Mouse (Mus musculus) intestine, embryonic 16.5 days (tissue): ENCODE measurements at regions not wholly inside any gene's neighbourhood (a gene's known extent, or its start where the extent isn't known, plus 50 kb on each side); places are given as distances from the start of the nearest gene placed in this dataset.

ENCODE experiments used
- ATAC-seq: fragments of 200-750 bp; cut with Nextera tagmentation; 2 replicates; pipeline ENCODE4 v1.8.0; 2017; ENCODE audit warnings: moderate TSS enrichment, moderate library complexity
- H3K27ac ChIP-seq: fragments of 300-500 bp; sonication (generic); 2 replicates; pipeline ENCODE4 v1.5.1; 2014; ENCODE audit warnings: mild to moderate bottlenecking, low read length
- H3K27me3 ChIP-seq: fragments of 300-500 bp; sonication (generic); replicated peaks from 2 replicates; pipeline ENCODE4 v1.6.1; 2014; ENCODE audit warnings: low read length, control low read depth, mixed read lengths; ENCODE audit not compliant: control insufficient read depth, insufficient read depth
- H3K36me3 ChIP-seq: fragments of 300-500 bp; sonication (generic); 2 replicates; pipeline ENCODE4 v1.6.1; 2014; ENCODE audit warnings: low read length, control low read depth; ENCODE audit not compliant: control insufficient read depth, insufficient read depth
- H3K4me1 ChIP-seq: fragments of 300-500 bp; sonication (generic); 2 replicates; pipeline ENCODE4 v1.6.1; 2014; ENCODE audit warnings: low read length, control low read depth, mixed read lengths; ENCODE audit not compliant: control insufficient read depth, insufficient read depth
- H3K4me2 ChIP-seq: fragments of 300-500 bp; sonication (generic); 2 replicates; pipeline ENCODE4 v1.6.1; 2014; ENCODE audit warnings: low read depth, low read length, control low read depth
- H3K4me3 ChIP-seq: fragments of 300-500 bp; sonication (generic); 2 replicates; pipeline ENCODE4 v1.5.1; 2014; ENCODE audit warnings: mild to moderate bottlenecking, low read length
- H3K9ac ChIP-seq: fragments of 300-500 bp; sonication (generic); 2 replicates; pipeline ENCODE4 v1.6.1; 2014; ENCODE audit warnings: low read depth, low read length
- H3K9me3 ChIP-seq: fragments of 300-500 bp; sonication (generic); 2 replicates; pipeline ENCODE4 v1.6.1; 2016; ENCODE audit warnings: low read length, control low read depth; ENCODE audit not compliant: control insufficient read depth
- WGBS: fragments of 180-500 bp; shearing (Covaris S2); extraction: QIAGEN DNeasy Blood & Tissue Kit; methylation state at CpG from one replicate; pipeline ENCODE4 v1.1.7; 2014; 5-methylcytosine and 5-hydroxymethylcytosine counted together

GRCm38 (mm10) chr14:47823182-47823581 lies 174.9 kb downstream of the Ktn1 start:
- WGBS, result 41% methylated on average over 9 of the region's 9 CpGs
- ATAC-seq, result peak; percentile 40

GRCm38 (mm10) chr14:47823696-47824095 lies 175.4 kb downstream of the Ktn1 start:
- H3K4me3 ChIP-seq, result no peak overlapping the region
- H3K27me3 ChIP-seq, result no peaks in the 10 kb centered on the region
- H3K36me3 ChIP-seq, result no peaks in the 10 kb centered on the region
- H3K9ac ChIP-seq, result 0 out of 2 replicates have a peak overlapping the region, but pooled peaks have one; percentile 1
- H3K27ac ChIP-seq, result peak overlapping the region; percentile 46; the same call in 1 of the 2 replicates
- H3K4me1 ChIP-seq, result peaks cover 9% of the 10 kb centered on the region
- H3K9me3 ChIP-seq, result no peaks in the 10 kb centered on the region
- no peak overlapping the region for H3K4me2 ChIP-seq
- peak; percentile 75 for ATAC-seq
- 50% methylated on average over 8 of the region's 8 CpGs for WGBS

More at GRCm38 (mm10) chr14:47823182-47823581, 174.9 kb downstream of the Ktn1 start:
- no peaks in the 10 kb centered on the region for H3K9me3 ChIP-seq
- H3K4me2 ChIP-seq, result no peak overlapping the region
- no peak overlapping the region for H3K4me3 ChIP-seq
- no peaks in the 10 kb centered on the region for H3K27me3 ChIP-seq
- H3K4me1 ChIP-seq, result peaks cover 9% of the 10 kb centered on the region
- H3K36me3 ChIP-seq, result no peaks in the 10 kb centered on the region
- no peak overlapping the region for H3K9ac ChIP-seq
- H3K27ac ChIP-seq, result no peak overlapping the region

- ATAC-seq, result no peak
- peaks cover 9% of the 10 kb centered on the region for H3K4me1 ChIP-seq
- no peak overlapping the region for H3K4me2 ChIP-seq
- H3K9ac ChIP-seq, result no peak overlapping the region
- H3K27me3 ChIP-seq, result no peaks in the 10 kb centered on the region
- no peaks in the 10 kb centered on the region for H3K9me3 ChIP-seq
- H3K36me3 ChIP-seq, result no peaks in the 10 kb centered on the region
- WGBS, result 76% methylated on average over 3 of the region's 3 CpGs
- no peak overlapping the region for H3K4me3 ChIP-seq
- H3K27ac ChIP-seq, result no peak overlapping the region
Observed at GRCm38 (mm10) chr14:47825446-47825956, 177.3 kb downstream of the Ktn1 start.

GRCm38 (mm10) chr14:47826545-47826944 lies 178.3 kb downstream of the Ktn1 start:
- H3K4me3 ChIP-seq, result no peak overlapping the region
- H3K9me3 ChIP-seq, result no peaks in the 10 kb centered on the region
- H3K9ac ChIP-seq, result no peak overlapping the region
- 53% methylated on average over 4 of the region's 4 CpGs for WGBS
- H3K27me3 ChIP-seq, result no peaks in the 10 kb centered on the region
- H3K4me1 ChIP-seq, result peaks cover 9% of the 10 kb centered on the region
- H3K36me3 ChIP-seq, result no peaks in the 10 kb centered on the region
- no peak overlapping the region for H3K4me2 ChIP-seq
- ATAC-seq, result no peak
- no peak overlapping the region for H3K27ac ChIP-seq

GRCm38 (mm10) chr14:47827623-47828022 lies 179.4 kb downstream of the Ktn1 start:
- H3K36me3 ChIP-seq, result no peaks in the 10 kb centered on the region
- no peaks in the 10 kb centered on the region for H3K9me3 ChIP-seq
- H3K27me3 ChIP-seq, result no peaks in the 10 kb centered on the region
- no peak overlapping the region for H3K27ac ChIP-seq
- no peak overlapping the region for H3K4me3 ChIP-seq
- 82% methylated on average over 2 of the region's 2 CpGs for WGBS
- no peak for ATAC-seq
- H3K4me2 ChIP-seq, result no peak overlapping the region
- peaks cover 9% of the 10 kb centered on the region for H3K4me1 ChIP-seq
- no peak overlapping the region for H3K9ac ChIP-seq

GRCm38 (mm10) chr14:47833696-47834095 lies 185.4 kb downstream of the Ktn1 start:
- no peak overlapping the region for H3K4me2 ChIP-seq
- H3K4me3 ChIP-seq, result no peak overlapping the region
- H3K9ac ChIP-seq, result no peak overlapping the region
- no peaks in the 10 kb centered on the region for H3K36me3 ChIP-seq
- no peaks in the 10 kb centered on the region for H3K27me3 ChIP-seq
- ATAC-seq, result no peak
- no peaks in the 10 kb centered on the region for H3K4me1 ChIP-seq
- no peak overlapping the region for H3K27ac ChIP-seq
- WGBS, result 83% methylated on average over 10 of the region's 10 CpGs
- no peaks in the 10 kb centered on the region for H3K9me3 ChIP-seq

- Histone ChIP-seq H3K4me1 (peaks cover 4% of the 10 kb centered on the region; the same call in 1 of the 2 replicates), H3K36me3 (no peaks in the 10 kb centered on the region), H3K4me3 (no peak overlapping the region), H3K27ac (no peak overlapping the region), H3K9ac (no peak overlapping the region), H3K27me3 (no peaks in the 10 kb centered on the region), H3K4me2 (no peak overlapping the region), H3K9me3 (no peaks in the 10 kb centered on the region)
- ATAC-seq, result no peak
- WGBS, result 74% methylated on average over 4 of the region's 4 CpGs
Observed at GRCm38 (mm10) chr14:47835408-47835807, 187.2 kb downstream of the Ktn1 start.

- Histone ChIP-seq H3K9ac (no peak overlapping the region), H3K4me1 (peaks cover 4% of the 10 kb centered on the region; the same call in 1 of the 2 replicates), H3K36me3 (no peaks in the 10 kb centered on the region), H3K4me2 (no peak overlapping the region), H3K27ac (no peak overlapping the region), H3K9me3 (no peaks in the 10 kb centered on the region), H3K4me3 (no peak overlapping the region), H3K27me3 (no peaks in the 10 kb centered on the region)
- 55% methylated on average over 6 of the region's 6 CpGs for WGBS
- no peak for ATAC-seq
Observed at GRCm38 (mm10) chr14:47839493-47840215, 191.4 kb downstream of the Ktn1 start.

- H3K9ac ChIP-seq, result no peak overlapping the region
- ATAC-seq, result no peak
- 74% methylated on average over 1 of the region's 1 CpGs for WGBS
Observed at GRCm38 (mm10) chr14:47844366-47844765, 196.1 kb downstream of the Ktn1 start.

More at GRCm38 (mm10) chr14:47844366-47844765, 196.1 kb downstream of the Ktn1 start:
- Histone ChIP-seq H3K9me3 (no peaks in the 10 kb centered on the region), H3K27ac (no peak overlapping the region), H3K4me1 (peaks cover 3% of the 10 kb centered on the region; the same call in 1 of the 2 replicates), H3K27me3 (no peaks in the 10 kb centered on the region), H3K36me3 (no peaks in the 10 kb centered on the region), H3K4me3 (no peak overlapping the region), H3K4me2 (no peak overlapping the region)
